Mouse (Mus musculus) embryonic facial prominence, embryonic 10.5 days (tissue): ENCODE measurements at regions not wholly inside any gene's neighbourhood (a gene's known extent, or its start where the extent isn't known, plus 50 kb on each side); places are given as distances from the start of the nearest gene placed in this dataset.

Experiments
- DNase-seq: peaks from one replicate; pipeline ENCODE4 v3.0.0-alpha.2; 2017; ENCODE audit warnings: low spot score
- H3K27ac ChIP-seq: fragments of 300-500 bp; sonication (generic); replicated peaks from 2 replicates; pipeline ENCODE4 v1.5.1; 2016; ENCODE audit warnings: mild to moderate bottlenecking
- H3K27me3 ChIP-seq: fragments of 300-500 bp; sonication (generic); replicated peaks from 2 replicates; pipeline ENCODE4 v1.6.1; 2016; ENCODE audit warnings: low read depth, mild to moderate bottlenecking; ENCODE audit not compliant: poor library complexity, severe bottlenecking
- H3K36me3 ChIP-seq: fragments of 300-500 bp; sonication (generic); replicated peaks from 2 replicates; pipeline ENCODE4 v1.6.1; 2016; ENCODE audit warnings: mild to moderate bottlenecking, moderate library complexity
- H3K4me1 ChIP-seq: fragments of 300-500 bp; sonication (generic); 2 replicates; pipeline ENCODE4 v1.6.1; 2016
- H3K4me3 ChIP-seq: fragments of 300-500 bp; sonication (generic); 2 replicates; pipeline ENCODE4 v1.5.1; 2016; ENCODE audit warnings: mild to moderate bottlenecking, moderate library complexity
- H3K9me3 ChIP-seq: fragments of 300-500 bp; sonication (generic); 2 replicates; pipeline ENCODE4 v1.6.1; 2016; ENCODE audit warnings: mild to moderate bottlenecking
- WGBS: fragments of 180-500 bp; shearing (Covaris S2); methylation state at CpG from one replicate; pipeline ENCODE4 v1.1.7; 2016; 5-methylcytosine and 5-hydroxymethylcytosine counted together

DNA sequence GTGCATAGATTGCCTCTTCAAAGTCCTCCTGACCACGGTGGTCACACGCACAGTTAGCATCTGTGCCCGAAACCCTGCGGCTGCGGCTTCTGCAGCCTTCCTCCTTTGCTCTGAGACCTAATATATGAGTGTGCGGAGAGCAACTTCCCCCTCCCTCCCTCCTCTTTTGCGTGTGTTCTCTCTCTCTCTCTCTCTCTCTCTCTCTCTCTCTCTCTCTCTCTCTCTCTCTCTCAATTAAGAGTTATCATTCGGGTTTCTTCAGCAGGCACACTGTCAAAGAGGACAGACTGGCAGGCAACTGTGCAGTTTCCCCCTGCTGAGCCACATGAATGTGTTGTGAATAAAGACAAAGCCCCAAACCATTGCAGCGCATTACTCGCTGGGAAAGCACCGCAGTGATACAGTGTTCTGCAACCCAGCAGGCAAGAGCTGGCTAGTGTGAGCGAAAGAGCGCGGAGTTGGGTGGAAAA, 900.8 kb downstream of the Mat2b start:
- DNase-seq, result peak; percentile 52
- Histone ChIP-seq H3K27me3 (peaks cover 11% of the 10 kb centered on the region; the same call in 1 of the 2 replicates), H3K4me3 (peak overlapping the region; percentile 52), H3K4me1 (no peaks in the 10 kb centered on the region), H3K9me3 (no peaks in the 10 kb centered on the region), H3K36me3 (no peaks in the 10 kb centered on the region), H3K27ac (peak overlapping the region; percentile 51; the same call in 1 of the 2 replicates)
- WGBS, result 4% methylated on average over 14 of the region's 14 CpGs

DNA sequence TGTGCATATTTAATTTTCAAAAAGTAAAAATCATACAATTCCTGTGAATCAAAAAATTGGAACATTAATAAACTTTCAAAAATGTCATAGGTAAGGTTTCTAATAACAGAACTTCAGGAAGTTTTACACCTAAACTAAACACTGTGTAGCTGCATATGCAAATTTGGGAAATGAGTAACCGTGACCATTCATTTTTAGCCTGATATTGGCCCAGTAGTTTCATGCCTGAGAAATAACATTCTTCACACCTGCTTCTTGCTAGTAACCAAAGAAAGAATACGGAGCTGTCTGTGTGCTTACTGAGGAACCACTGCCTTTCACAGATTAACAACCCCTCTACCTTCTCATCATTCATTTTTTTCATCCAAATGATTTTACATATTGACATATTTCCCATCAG, 902.9 kb downstream of the Mat2b start:
- Histone ChIP-seq H3K27me3 (peaks cover 11% of the 10 kb centered on the region; the same call in 1 of the 2 replicates), H3K4me1 (no peaks in the 10 kb centered on the region), H3K9me3 (no peaks in the 10 kb centered on the region), H3K36me3 (no peaks in the 10 kb centered on the region), H3K27ac (no peak overlapping the region), H3K4me3 (no peak overlapping the region)
- no peak for DNase-seq
- 88% methylated on average over 2 of the region's 2 CpGs for WGBS
